Mouse (Mus musculus): ENCODE measurements around the gene Cdh13. TPM values are rescaled to one million over a fixed set of nuclear protein-coding genes. Genes with fewer than 3 reads are reported as not detected.

Cdh13 gene
- not detected for total RNA-seq (2023)

GRCm38 (mm10) chr8:118283600-118284111 is at the start of gene Cdh13:
Cdh13 (plus strand) TSS chr8:118283733.

GRCm38 (mm10) chr8:119344190-119344856 is 1060.8 kb downstream of the Cdh13 start, which contains the start of gene Hsbp1:
Hsbp1 (plus strand) TSS chr8:119344488.

Measured in CD8-positive naive resting alpha-beta T cell, adult 57 days (primary cell).